Mouse (Mus musculus): ENCODE measurements around the gene Gm15093. TPM values are rescaled to one million over a fixed set of nuclear protein-coding genes. Genes with fewer than 3 reads are reported as not detected.

Gene Gm15093
- polyA plus RNA-seq (2014; fragmentation: Illumina TruSeq; extraction: RNeasy Lipid Tissue Mini Kit (QIAGEN cat#74804); ENCODE audit: low read depth, low replicate concordance), result not detected

GRCm38 (mm10) chrX:149272077-149272476 is at the start of gene Gm15093:
TSS of gene Gm15093 (plus strand) at chrX:149272377.

Other genes starting within 250 kb of the Gm15093 start
- not detected for gene Ott, start 198.1 kb upstream of the Gm15093 start, polyA plus RNA-seq (2014; fragmentation: Illumina TruSeq; extraction: RNeasy Lipid Tissue Mini Kit (QIAGEN cat#74804); ENCODE audit: low read depth, low replicate concordance)
- not detected for gene Gm15085, start 175.2 kb downstream of the Gm15093 start, polyA plus RNA-seq (2014; fragmentation: Illumina TruSeq; extraction: RNeasy Lipid Tissue Mini Kit (QIAGEN cat#74804); ENCODE audit: low read depth, low replicate concordance)